Mouse (Mus musculus): Measurements from ENCODE around the gene Fam168a.
A peak's percentile ranks its signal among the peaks of the same experiment; 100 is the strongest.

Gene Fam168a

GRCm38 (mm10) chr7:100871355-100871754 lies 164.9 kb downstream of the Fam168a start:
- no peak for DNase-seq

- DNase-seq: no peak
Observed at GRCm38 (mm10) chr7:100871892-100872291, 165.5 kb downstream of the Fam168a start.

GRCm38 (mm10) chr7:100873197-100873596 lies 166.8 kb downstream of the Fam168a start:
- DNase-seq: no peak

GRCm38 (mm10) chr7:100875822-100876221 lies 169.4 kb downstream of the Fam168a start:
- no peak for DNase-seq

GRCm38 (mm10) chr7:100876293-100876692 lies 169.9 kb downstream of the Fam168a start:
- no peak for DNase-seq

- DNase-seq: no peak
Observed at GRCm38 (mm10) chr7:100876771-100877170, 170.3 kb downstream of the Fam168a start.

GRCm38 (mm10) chr7:100879595-100879994 lies 173.2 kb downstream of the Fam168a start:
- DNase-seq: peak; percentile 84

GRCm38 (mm10) chr7:100881531-100881930 lies 175.1 kb downstream of the Fam168a start:
- no peak for DNase-seq

GRCm38 (mm10) chr7:100881950-100882349 lies 175.5 kb downstream of the Fam168a start:
- DNase-seq: no peak

GRCm38 (mm10) chr7:100884460-100884859 lies 178.0 kb downstream of the Fam168a start:
- no peak for DNase-seq

GRCm38 (mm10) chr7:100886535-100886934 lies 180.1 kb downstream of the Fam168a start:
- DNase-seq: peak; percentile 56

All from retina, postnatal 1 day (tissue).